ENCODE assay signal across 28 mouse cellular contexts in genomic region chr9:63263188-63263587, GRCm38 (mm10).
"Had no signal": no experiment of that assay in that cellular context is flagged by ENCODE, and none has a peak within 500 bp of the region (broad histone marks: within the 10 kb centered on the region; RNA-seq: fewer than 3 reads in every experiment).

No protein-coding gene starts in this region.

- H3K36me3 ChIP-seq: forebrain, embryonic 12.5 days; forebrain, embryonic 15.5 days had no signal

- H3K9me3 ChIP-seq: embryonic facial prominence, embryonic 10.5 days; embryonic facial prominence, embryonic 12.5 days; embryonic facial prominence, embryonic 13.5 days; embryonic facial prominence, embryonic 15.5 days; forebrain, embryonic 10.5 days; forebrain, embryonic 12.5 days; forebrain, embryonic 13.5 days; forebrain, embryonic 15.5 days had no signal

- H3K27ac ChIP-seq: embryonic facial prominence, embryonic 10.5 days; embryonic facial prominence, embryonic 12.5 days; embryonic facial prominence, embryonic 13.5 days; embryonic facial prominence, embryonic 15.5 days; forebrain, embryonic 10.5 days; forebrain, embryonic 12.5 days; forebrain, embryonic 13.5 days; forebrain, embryonic 15.5 days; gastrocnemius, adult 2 months; heart, adult 2 months had no signal

- H3K4me3 ChIP-seq: embryonic facial prominence, embryonic 10.5 days; embryonic facial prominence, embryonic 12.5 days; embryonic facial prominence, embryonic 13.5 days; embryonic facial prominence, embryonic 15.5 days; erythroblast, embryonic 14.5 days; forebrain, embryonic 10.5 days; forebrain, embryonic 12.5 days; forebrain, embryonic 13.5 days; forebrain, embryonic 15.5 days; gastrocnemius, adult 2 months; heart, adult 2 months had no signal

- H3K4me1 ChIP-seq: forebrain, embryonic 12.5 days had no signal

- ATAC-seq: forebrain, embryonic 13.5 days; forebrain, embryonic 14.5 days; forebrain, embryonic 15.5 days; forebrain, embryonic 16.5 days; forebrain, postnatal 0 days had no signal

- DNase-seq: cerebellum, adult 8-10 months; cerebellum, adult 9-10 months; cerebellum, adult 9-11 months; cerebellum, postnatal 10 days; cerebellum, postnatal 14 days; cerebellum, postnatal 25 days; cerebellum, postnatal 36 days; embryo, embryonic 11 days; forebrain, postnatal 0 days; gastrocnemius, adult 2 months; gastrocnemius, postnatal 10 days; gastrocnemius, postnatal 14 days; gastrocnemius, postnatal 25 days; gastrocnemius, postnatal 36 days; heart, adult 11 months; heart, adult 18-20 months; heart, adult 2 months had no signal

- H3K27me3 ChIP-seq: embryonic facial prominence, embryonic 12.5 days; embryonic facial prominence, embryonic 13.5 days; embryonic facial prominence, embryonic 15.5 days; forebrain, embryonic 13.5 days; forebrain, embryonic 15.5 days had no signal

- H3K4me2 ChIP-seq: embryonic facial prominence, embryonic 12.5 days; embryonic facial prominence, embryonic 13.5 days; embryonic facial prominence, embryonic 15.5 days; forebrain, embryonic 12.5 days; forebrain, embryonic 13.5 days; forebrain, embryonic 15.5 days had no signal

- H3K9ac ChIP-seq: embryonic facial prominence, embryonic 12.5 days; embryonic facial prominence, embryonic 13.5 days; embryonic facial prominence, embryonic 15.5 days; forebrain, embryonic 12.5 days; forebrain, embryonic 13.5 days; forebrain, embryonic 15.5 days; forebrain, postnatal 0 days had no signal
